Mouse (Mus musculus) ES-Bruce4 (cell line): Measurements from ENCODE around the gene Syncrip.

Experiments
- CTCF ChIP-seq: IDR thresholded peaks from one replicate; pipeline ENCODE4 v1.8.1; 2011; ENCODE audit warnings: low read depth, low read length
- POLR2A ChIP-seq: IDR thresholded peaks from one replicate; pipeline ENCODE4 v1.8.1; 2011; ENCODE audit warnings: low read length; ENCODE audit not compliant: insufficient read depth

GRCm38 (mm10) chr9:88482829-88483396 is 539 bp upstream of the Syncrip start:
- TF ChIP-seq CTCF (no peak), POLR2A (no peak)
